Mouse (Mus musculus): ENCODE measurements around the gene Cdkn3.

GRCm38 (mm10) chr14:46718483-46718922 is 41.8 kb upstream of the Cdkn3 start:
- TF ChIP-seq CTCF (IDR thresholded peaks at IDR 0.05; ENCODE audit: insufficient read depth, low read depth, low read length) (no peak), POLR2A (IDR thresholded peaks at IDR 0.05; ENCODE audit: insufficient read depth, low read depth, low read length) (no peak)

All from olfactory bulb, adult 2 months (tissue).